Mouse (Mus musculus): Measurements from ENCODE around the gene Aldh8a1.

The Aldh8a1 gene

GRCm38 (mm10) chr10:21416184-21416583 is 39.1 kb downstream of the Aldh8a1 start:
- DNase-seq (ENCODE audit: low read depth in 1 of 2, low spot score in 2 of 2): no peak

- no peak for DNase-seq (ENCODE audit: low read depth in 1 of 2, low spot score in 2 of 2)
Observed at GRCm38 (mm10) chr10:21419188-21419587, 42.1 kb downstream of the Aldh8a1 start.

- peak in 1 of 2 experiments; percentile 8 for DNase-seq (ENCODE audit: low read depth in 1 of 2, low spot score in 2 of 2)
Observed at GRCm38 (mm10) chr10:21420457-21421424, 43.6 kb downstream of the Aldh8a1 start.

GRCm38 (mm10) chr10:21426515-21426914 is 49.4 kb downstream of the Aldh8a1 start:
- no peak for DNase-seq (ENCODE audit: low read depth in 1 of 2, low spot score in 2 of 2)

- no peak for DNase-seq (ENCODE audit: low read depth in 1 of 2, low spot score in 2 of 2)
Observed at GRCm38 (mm10) chr10:21427996-21428395, 50.9 kb downstream of the Aldh8a1 start.

- DNase-seq (ENCODE audit: low read depth in 1 of 2, low spot score in 2 of 2): no peak
Observed at GRCm38 (mm10) chr10:21439268-21439667, 62.2 kb downstream of the Aldh8a1 start.

GRCm38 (mm10) chr10:21441020-21441419 is 63.9 kb downstream of the Aldh8a1 start:
- no peak for DNase-seq (ENCODE audit: low read depth in 1 of 2, low spot score in 2 of 2)

GRCm38 (mm10) chr10:21441690-21442089 is 64.6 kb downstream of the Aldh8a1 start:
- DNase-seq (ENCODE audit: low read depth in 1 of 2, low spot score in 2 of 2): no peak

GRCm38 (mm10) chr10:21443646-21444324 is 66.7 kb downstream of the Aldh8a1 start:
- no peak for DNase-seq (ENCODE audit: low read depth in 1 of 2, low spot score in 2 of 2)

GRCm38 (mm10) chr10:21444410-21444809 is 67.3 kb downstream of the Aldh8a1 start:
- DNase-seq (ENCODE audit: low read depth in 1 of 2, low spot score in 2 of 2): no peak
